Mouse (Mus musculus) C2C12 (cell line): ENCODE data around the gene Shbg. TPM values are rescaled to one million over a fixed set of nuclear protein-coding genes. Genes with fewer than 3 reads are reported as not detected.

ENCODE experiments used
- H3K27me3 ChIP-seq: one replicate; pipeline ENCODE4 v1.6.1; 2011; ENCODE audit not compliant: control insufficient read depth, insufficient read depth, insufficient read length
- H3K36me3 ChIP-seq: one replicate; pipeline ENCODE4 v1.6.1; 2011; ENCODE audit not compliant: control insufficient read depth, insufficient read depth
- H3K4me3 ChIP-seq: one replicate; pipeline ENCODE4 v1.5.1; 2011; ENCODE audit warnings: mild to moderate bottlenecking, control low read depth; ENCODE audit not compliant: poor library complexity, insufficient read depth, severe bottlenecking
- H3K79me2 ChIP-seq: one replicate; pipeline ENCODE4 v1.6.1; 2011; ENCODE audit not compliant: control insufficient read depth, insufficient read depth
- H3K79me3 ChIP-seq: one replicate; pipeline ENCODE4 v1.6.1; 2011; ENCODE audit warnings: low read depth, control low read depth
- H3ac ChIP-seq: one replicate; pipeline ENCODE3; 2011; ENCODE audit warnings: low read depth; ENCODE audit not compliant: control insufficient read depth, insufficient read length
- CEBPB ChIP-seq: IDR thresholded peaks from one replicate; pipeline ENCODE4 v1.6.1; 2011; ENCODE audit warnings: low read depth, mild to moderate bottlenecking, control low read depth, moderate library complexity
- CTCF ChIP-seq: IDR thresholded peaks from one replicate; pipeline ENCODE4 v1.5.1; 2011; ENCODE audit not compliant: control insufficient read depth, insufficient read depth, insufficient read length
- FOSL1 ChIP-seq: IDR thresholded peaks from one replicate; pipeline ENCODE4 v1.8.0; 2011; ENCODE audit warnings: mild to moderate bottlenecking, low read length; ENCODE audit not compliant: poor library complexity, insufficient read depth, severe bottlenecking
- MAX ChIP-seq: IDR thresholded peaks from one replicate; pipeline ENCODE4 v1.6.1; 2011; ENCODE audit warnings: mild to moderate bottlenecking, control low read depth
- MYOD1 ChIP-seq: IDR thresholded peaks from one replicate; pipeline ENCODE4 v1.6.1; 2011; ENCODE audit warnings: low read depth; ENCODE audit not compliant: control insufficient read depth, insufficient read length
- MYOG ChIP-seq: IDR thresholded peaks from one replicate; pipeline ENCODE4 v1.6.1; 2011; ENCODE audit not compliant: control insufficient read depth, insufficient read length; ENCODE audit errors: extremely low read depth
- USF1 ChIP-seq: IDR thresholded peaks from one replicate; pipeline ENCODE4 v1.6.1; 2011; ENCODE audit warnings: low read depth, mild to moderate bottlenecking, control low read depth, moderate library complexity
- long read RNA-seq, 2 experiments: library from polyadenylated mRNA; unstranded; transcript quantifications; one replicate each; pipeline ENCODE4 v2.0.0; 2019 to 2020
- polyA plus RNA-seq: library from polyadenylated mRNA; unstranded; fragments of >200 nt; fragmentation: generic; extraction: Trizol; gene quantifications from one replicate; pipeline ENCODE4 v1.2.1, GENCODE M21; 2012; ENCODE audit warnings: missing spikeins

Gene Shbg
- polyA plus RNA-seq: 0.18 TPM
- long read RNA-seq, experiment 1, partial matches to known transcripts: 1 of 1 reads
- long read RNA-seq, experiment 1, other reads (novel, unspliced or antisense): 0 of 1 reads
- long read RNA-seq, experiment 2: 0 reads

DNA sequence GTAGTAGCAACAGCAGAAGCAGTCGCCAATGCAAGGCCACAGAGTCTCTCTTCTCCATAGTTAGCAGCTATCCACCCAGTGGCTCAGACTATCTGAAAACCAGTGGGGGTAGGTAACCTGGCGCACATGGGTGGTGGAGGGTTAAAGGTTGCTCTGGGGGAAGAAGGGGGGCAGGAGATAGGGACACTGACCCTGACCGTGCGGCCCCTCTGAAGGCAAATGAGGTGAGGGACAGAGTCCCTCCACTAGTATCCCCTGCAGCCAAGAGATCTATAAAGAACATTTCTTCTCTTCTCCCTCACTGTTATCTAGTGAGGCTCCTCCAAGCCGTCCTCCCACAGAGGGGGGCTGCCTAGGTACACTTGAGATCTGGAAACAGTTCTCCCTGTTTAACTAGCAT lies at the start of gene Shbg:
TSS of gene Shbg (minus strand) at position 101 of the 400 bp plus-strand sequence.
- Histone ChIP-seq H3K27me3 (peaks cover 7% of the 10 kb centered on the region), H3K4me3 (no peak within 1 kb of the TSS)
- TF ChIP-seq CTCF (no peak), CEBPB (no peak), MYOG (no peak), MYOD1 (no peak), USF1 (no peak), FOSL1 (no peak), MAX (no peak)

DNA sequence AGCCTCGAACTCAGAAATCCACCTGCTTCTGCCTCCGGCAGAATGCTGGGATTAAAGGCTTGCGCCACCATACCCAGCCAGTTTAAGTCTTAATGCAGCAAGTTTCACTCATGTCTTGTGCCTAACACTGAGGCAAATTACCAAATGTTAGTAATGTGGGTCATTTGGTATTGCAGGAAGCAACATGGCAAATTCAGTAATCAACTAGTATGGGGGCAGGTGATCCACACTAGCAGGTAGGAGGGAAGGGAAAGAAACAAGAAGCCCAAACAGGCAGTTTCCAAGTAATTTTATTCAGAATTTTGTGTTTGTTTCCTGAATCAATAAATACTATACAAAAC lies 48.9 kb upstream of the Shbg start:
- no peak overlapping the region for H3K4me3 ChIP-seq
- TF ChIP-seq CTCF (no peak), MAX (no peak), USF1 (no peak), FOSL1 (no peak), MYOD1 (no peak), CEBPB (no peak), MYOG (no peak)
- H3K36me3 ChIP-seq: peaks cover 62% of the 10 kb centered on the region
- peaks cover 47% of the 10 kb centered on the region for H3K79me2 ChIP-seq
- H3K79me3 ChIP-seq: peaks cover 40% of the 10 kb centered on the region
- H3ac ChIP-seq: no peak overlapping the region
- H3K27me3 ChIP-seq: no peaks in the 10 kb centered on the region

More for the DNA sequence above, at the start of gene Shbg:
- Histone ChIP-seq H3ac (no peak within 1 kb of the TSS), H3K79me2 (no peaks in the 10 kb centered on the region), H3K36me3 (no peaks in the 10 kb centered on the region), H3K79me3 (no peaks in the 10 kb centered on the region)

DNA sequence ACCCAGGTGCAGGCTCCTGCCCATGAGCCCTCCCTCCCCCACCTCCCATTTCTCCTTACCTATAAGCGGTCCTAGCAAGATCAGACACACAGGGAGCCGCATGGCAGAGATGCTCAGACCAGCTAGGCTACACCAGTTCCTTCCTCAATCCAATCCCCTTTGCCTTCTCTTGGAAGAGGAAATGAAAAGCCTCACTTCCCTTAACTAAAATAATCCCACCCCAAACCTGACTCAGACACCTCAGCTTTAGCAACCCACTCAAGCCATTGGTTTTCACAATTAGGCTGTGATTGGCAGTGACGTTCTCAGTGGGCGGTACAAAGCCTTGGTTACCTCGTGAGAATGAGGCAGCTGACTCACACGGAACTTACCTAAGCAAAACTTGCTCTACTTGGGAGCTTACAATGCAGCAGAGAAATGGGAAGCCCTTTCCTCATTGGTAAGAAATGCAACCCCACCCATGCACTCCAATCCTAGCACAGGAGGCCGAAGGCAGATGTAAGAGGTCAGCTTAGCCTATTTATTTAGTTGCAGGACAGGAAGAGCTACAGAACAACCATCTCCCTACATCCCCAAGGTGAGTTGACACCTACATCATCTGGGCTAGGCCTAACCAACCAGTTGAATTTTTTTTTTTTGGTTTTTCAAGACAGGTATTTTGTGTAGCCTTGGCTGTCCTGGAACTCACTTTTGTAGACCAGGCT lies 48.4 kb upstream of the Shbg start, which contains the start of gene Cd68:
TSS of gene Cd68 (minus strand) at position 193 of the 704 bp plus-strand sequence.
- H3K4me3 ChIP-seq: no peak within 1 kb of the TSS
- no peak for TF ChIP-seq MYOD1
- no peak for TF ChIP-seq USF1
- TF ChIP-seq MAX: peak; percentile 12
- TF ChIP-seq CEBPB: no peak
- peaks cover 62% of the 10 kb centered on the region for H3K36me3 ChIP-seq
- H3K27me3 ChIP-seq: no peaks in the 10 kb centered on the region
- peaks cover 47% of the 10 kb centered on the region for H3K79me2 ChIP-seq
- H3ac ChIP-seq: no peak within 1 kb of the TSS
- peaks cover 41% of the 10 kb centered on the region for H3K79me3 ChIP-seq

DNA sequence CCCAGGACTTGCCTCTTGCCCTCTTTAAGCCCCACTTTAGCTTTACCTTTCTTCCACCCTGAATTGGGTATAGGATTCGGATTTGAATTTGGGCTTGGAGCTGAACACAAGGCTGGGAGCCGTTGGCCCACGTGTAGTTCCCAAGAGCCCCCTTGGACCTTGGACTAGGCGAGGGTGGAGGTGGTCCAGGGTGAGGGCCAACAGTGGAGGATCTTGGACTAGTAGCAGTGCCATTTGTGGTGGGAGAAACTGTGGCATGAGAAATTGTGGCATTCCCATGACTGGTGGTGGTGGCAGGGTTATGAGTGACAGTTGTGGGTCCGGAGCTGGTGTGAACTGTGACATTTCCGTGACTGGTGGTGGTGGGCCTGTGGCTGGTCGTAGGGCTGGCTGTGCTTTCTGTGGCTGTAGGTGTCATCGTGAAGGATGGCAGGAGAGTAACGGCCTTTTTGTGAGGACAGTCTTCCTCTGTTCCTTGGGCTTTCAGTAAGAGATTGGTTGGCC lies 47.8 kb upstream of the Shbg start:
- TF ChIP-seq MAX: no peak
- TF ChIP-seq MYOG: no peak
- no peak for TF ChIP-seq CTCF
- no peak for TF ChIP-seq FOSL1
- no peak for TF ChIP-seq USF1
- TF ChIP-seq MYOD1: no peak
- no peak for TF ChIP-seq CEBPB

GRCm38 (mm10) chr11:69664841-69665240 lies 47.1 kb upstream of the Shbg start:
- TF ChIP-seq CTCF (no peak), MAX (no peak)
- H3K36me3 ChIP-seq: peaks cover 56% of the 10 kb centered on the region
- no peak overlapping the region for H3ac ChIP-seq
- H3K79me2 ChIP-seq: peaks cover 47% of the 10 kb centered on the region
- H3K79me3 ChIP-seq: peaks cover 36% of the 10 kb centered on the region
- H3K27me3 ChIP-seq: no peaks in the 10 kb centered on the region
- H3K4me3 ChIP-seq: no peak overlapping the region

More for the DNA sequence above, 47.8 kb upstream of the Shbg start:
- no peaks in the 10 kb centered on the region for H3K27me3 ChIP-seq
- H3K36me3 ChIP-seq: peaks cover 56% of the 10 kb centered on the region
- H3K79me2 ChIP-seq: peaks cover 47% of the 10 kb centered on the region
- peaks cover 40% of the 10 kb centered on the region for H3K79me3 ChIP-seq
- H3ac ChIP-seq: no peak overlapping the region
- H3K4me3 ChIP-seq: no peak overlapping the region

DNA sequence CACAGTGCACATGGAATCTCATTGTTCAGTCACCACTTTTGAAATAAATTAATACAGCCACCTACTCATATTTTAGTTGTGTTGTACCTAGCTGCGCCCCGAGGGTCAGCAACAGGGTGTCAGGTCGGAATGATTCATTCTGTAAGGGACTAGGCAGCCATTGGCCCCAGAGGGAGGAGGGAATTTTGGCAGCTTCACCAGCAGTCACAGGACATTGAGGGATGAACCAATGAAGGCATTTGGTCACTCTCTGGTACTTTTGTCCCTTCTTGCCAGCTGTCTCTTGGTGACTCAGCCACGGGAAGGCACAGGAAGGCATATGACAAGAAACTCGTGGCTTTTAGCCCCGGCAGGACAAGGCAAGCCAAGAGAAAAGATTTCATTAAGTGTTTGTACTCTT lies 46.1 kb upstream of the Shbg start:
- Histone ChIP-seq H3ac (no peak overlapping the region), H3K79me2 (peaks cover 39% of the 10 kb centered on the region), H3K4me3 (no peak overlapping the region), H3K79me3 (peaks cover 26% of the 10 kb centered on the region), H3K27me3 (no peaks in the 10 kb centered on the region), H3K36me3 (peaks cover 51% of the 10 kb centered on the region)
- TF ChIP-seq CTCF (no peak), MAX (no peak), FOSL1 (no peak), CEBPB (no peak), USF1 (no peak), MYOG (no peak), MYOD1 (no peak)
